Mouse (Mus musculus): Measurements from ENCODE around the gene Tdrd5. TPM values are rescaled to one million over a fixed set of nuclear protein-coding genes. Genes with fewer than 3 reads are reported as not detected.
"Not testable (repeated sequence)": the region's sequence is repeated elsewhere in the genome, so short reads cannot be mapped to it uniquely, and the experiment has no call there.

Gene Tdrd5
- total and polyA plus RNA-seq, 2 experiments from 2014 or later, result 0.93 to 1.3 TPM

GRCm38 (mm10) chr1:156340847-156341246 is 37.4 kb upstream of the Tdrd5 start:
- no peaks in the 10 kb centered on the region for H3K9me3 ChIP-seq (ENCODE audit: low read length)
- ATAC-seq (ENCODE audit: low FRiP score), result no peak
- H3K4me3 ChIP-seq (ENCODE audit: low read depth, low read length), result no peak overlapping the region
- no peak for TF ChIP-seq CTCF (IDR thresholded peaks at IDR 0.05)
- H3K9ac ChIP-seq (replicated peaks; ENCODE audit: low read length, poor library complexity, severe bottlenecking), result no peak overlapping the region
- no peaks in the 10 kb centered on the region for H3K36me3 ChIP-seq (ENCODE audit: insufficient read depth, low read length)
- H3K4me1 ChIP-seq (ENCODE audit: insufficient read depth, low read length), result no peaks in the 10 kb centered on the region
- no peak overlapping the region for H3K4me2 ChIP-seq (ENCODE audit: low read depth, low read length, poor library complexity, severe bottlenecking)
- WGBS, result 81% methylated on average over 4 of the region's 4 CpGs
- no peak overlapping the region for H3K27ac ChIP-seq (ENCODE audit: low read depth, low read length)
- DNase-seq (ENCODE audit: low spot score), result no peak
- no peaks in the 10 kb centered on the region for H3K27me3 ChIP-seq (ENCODE audit: insufficient read depth, low read length)

- WGBS, result 90% methylated on average over 9 of the region's 9 CpGs
Measured at GRCm38 (mm10) chr1:156323126-156323525, 19.7 kb upstream of the Tdrd5 start.

GRCm38 (mm10) chr1:156310630-156311029 is 7.2 kb upstream of the Tdrd5 start, which contains the start of gene Nphs2:
Nphs2 (plus strand) TSS chr1:156310727.
- Histone ChIP-seq H3K4me1 (ENCODE audit: insufficient read depth, low read length) (0 out of 2 replicates have a peak, but pooled peaks cover 2% of the 10 kb centered on the region), H3K27me3 (ENCODE audit: insufficient read depth, low read length) (peaks cover 17% of the 10 kb centered on the region), H3K4me2 (ENCODE audit: low read depth, low read length, poor library complexity, severe bottlenecking) (peak within 1 kb of the TSS; percentile 45), H3K27ac (ENCODE audit: low read depth, low read length) (no peak within 1 kb of the TSS), H3K36me3 (ENCODE audit: insufficient read depth, low read length) (no peaks in the 10 kb centered on the region), H3K9me3 (ENCODE audit: low read length) (no peaks in the 10 kb centered on the region), H3K9ac (replicated peaks; ENCODE audit: low read length, poor library complexity, severe bottlenecking) (no peak within 1 kb of the TSS), H3K4me3 (ENCODE audit: low read depth, low read length) (peak within 1 kb of the TSS; percentile 26)
- 0 out of 2 replicates have a peak, but pooled peaks have one; percentile 10 for TF ChIP-seq CTCF (IDR thresholded peaks at IDR 0.05)
- 5% methylated on average over 29 of the region's 29 CpGs for WGBS
- no peak for ATAC-seq (ENCODE audit: low FRiP score)
- no peak for DNase-seq (ENCODE audit: low spot score)

More at GRCm38 (mm10) chr1:156323126-156323525, 19.7 kb upstream of the Tdrd5 start:
- H3K27me3 ChIP-seq (ENCODE audit: insufficient read depth, low read length), result no peaks in the 10 kb centered on the region
- H3K9me3 ChIP-seq (ENCODE audit: low read length), result no peaks in the 10 kb centered on the region
- no peaks in the 10 kb centered on the region for H3K36me3 ChIP-seq (ENCODE audit: insufficient read depth, low read length)
- DNase-seq (ENCODE audit: low spot score) (no peak), ATAC-seq (ENCODE audit: low FRiP score) (no peak)
- no peak for TF ChIP-seq CTCF (IDR thresholded peaks at IDR 0.05)
- H3K4me2 ChIP-seq (ENCODE audit: low read depth, low read length, poor library complexity, severe bottlenecking), result no peak overlapping the region
- no peak overlapping the region for H3K4me3 ChIP-seq (ENCODE audit: low read depth, low read length)
- no peak overlapping the region for H3K9ac ChIP-seq (replicated peaks; ENCODE audit: low read length, poor library complexity, severe bottlenecking)
- H3K27ac ChIP-seq (ENCODE audit: low read depth, low read length), result no peak overlapping the region
- H3K4me1 ChIP-seq (ENCODE audit: insufficient read depth, low read length), result no peaks in the 10 kb centered on the region

DNA sequence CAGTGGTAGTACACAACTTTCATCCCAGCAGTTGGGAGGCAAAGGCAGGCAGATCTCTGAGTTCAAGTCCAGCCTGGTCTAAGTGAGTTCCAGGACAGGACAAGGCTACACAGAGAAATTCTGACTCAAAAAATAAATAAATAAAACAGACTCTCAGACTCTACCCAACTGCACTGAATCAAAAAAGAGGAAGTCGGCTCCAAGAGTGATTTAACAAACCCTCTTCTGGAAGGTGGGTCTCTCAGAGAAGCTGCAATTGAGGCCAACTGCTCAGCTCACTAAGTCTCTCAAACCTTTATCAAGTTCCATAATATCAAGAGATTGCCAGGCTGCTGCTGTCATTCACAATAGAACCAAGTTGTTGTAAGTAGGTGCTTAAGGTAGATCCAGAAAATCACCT is 5.1 kb upstream of the Tdrd5 start:
- TF ChIP-seq CTCF (IDR thresholded peaks at IDR 0.05), result no peak

DNA sequence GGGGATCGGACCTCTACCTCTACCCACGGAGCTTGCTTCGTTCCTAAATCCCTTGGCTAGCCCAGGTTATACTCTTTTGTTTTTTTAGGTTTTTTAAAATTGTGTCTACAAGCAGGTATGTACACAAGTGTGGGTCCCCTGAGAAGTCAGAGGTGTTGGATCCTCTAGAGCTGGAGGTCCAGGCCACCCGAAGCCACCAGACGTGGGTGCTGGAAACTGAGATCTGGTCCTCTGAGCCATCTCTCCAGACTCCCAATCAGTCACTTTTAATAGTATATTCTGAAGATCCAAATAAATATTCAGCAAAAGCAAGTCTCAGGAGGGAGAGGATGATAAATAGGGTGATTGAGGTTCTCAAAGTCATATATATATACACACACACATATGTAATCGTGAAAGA is 13.4 kb downstream of the Tdrd5 start:
- no peak for DNase-seq (ENCODE audit: low spot score)
- no peak overlapping the region for H3K4me2 ChIP-seq (ENCODE audit: low read depth, low read length, poor library complexity, severe bottlenecking)
- H3K27me3 ChIP-seq (ENCODE audit: insufficient read depth, low read length), result no peaks in the 10 kb centered on the region
- H3K9ac ChIP-seq (replicated peaks; ENCODE audit: low read length, poor library complexity, severe bottlenecking), result no peak overlapping the region
- WGBS, result 95% methylated on average over 6 of the region's 6 CpGs
- no peak overlapping the region for H3K27ac ChIP-seq (ENCODE audit: low read depth, low read length)
- H3K9me3 ChIP-seq (ENCODE audit: low read length), result no peaks in the 10 kb centered on the region
- H3K4me3 ChIP-seq (ENCODE audit: low read depth, low read length), result no peak overlapping the region
- TF ChIP-seq CTCF (IDR thresholded peaks at IDR 0.05), result no peak
- no peak for ATAC-seq (ENCODE audit: low FRiP score)
- no peaks in the 10 kb centered on the region for H3K4me1 ChIP-seq (ENCODE audit: insufficient read depth, low read length)
- no peaks in the 10 kb centered on the region for H3K36me3 ChIP-seq (ENCODE audit: insufficient read depth, low read length)

More for the DNA sequence above, 5.1 kb upstream of the Tdrd5 start:
- WGBS, result 72% methylated on average over 1 of the region's 1 CpGs
- Histone ChIP-seq H3K4me1 (ENCODE audit: insufficient read depth, low read length) (0 out of 2 replicates have a peak, but pooled peaks cover 2% of the 10 kb centered on the region), H3K27me3 (ENCODE audit: insufficient read depth, low read length) (peaks cover 23% of the 10 kb centered on the region), H3K9me3 (ENCODE audit: low read length) (no peaks in the 10 kb centered on the region), H3K36me3 (ENCODE audit: insufficient read depth, low read length) (no peaks in the 10 kb centered on the region), H3K4me2 (ENCODE audit: low read depth, low read length, poor library complexity, severe bottlenecking) (no peak overlapping the region), H3K9ac (replicated peaks; ENCODE audit: low read length, poor library complexity, severe bottlenecking) (no peak overlapping the region), H3K27ac (ENCODE audit: low read depth, low read length) (no peak overlapping the region), H3K4me3 (ENCODE audit: low read depth, low read length) (no peak overlapping the region)
- ATAC-seq (ENCODE audit: low FRiP score), result no peak
- no peak for DNase-seq (ENCODE audit: low spot score)

DNA sequence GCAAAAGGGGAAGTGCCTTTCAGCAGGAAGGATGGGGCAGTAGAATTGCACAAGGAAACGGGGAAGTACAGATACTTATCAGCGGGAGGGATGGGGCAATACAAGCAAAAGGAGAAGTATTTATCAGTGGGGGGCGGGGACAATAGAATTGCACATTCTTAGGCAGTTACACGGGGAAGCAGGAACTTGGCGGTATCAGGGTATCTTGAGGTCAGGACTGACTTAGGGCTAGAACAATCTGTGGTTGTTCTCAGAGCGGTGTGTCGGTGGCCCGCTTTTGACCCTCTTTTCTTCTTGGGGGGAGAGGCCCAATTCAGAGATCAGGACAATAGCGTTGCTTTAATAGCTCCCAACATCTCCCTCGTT is 14.3 kb downstream of the Tdrd5 start:
- H3K4me1 ChIP-seq (ENCODE audit: insufficient read depth, low read length); H3K27me3 ChIP-seq (ENCODE audit: insufficient read depth, low read length); ATAC-seq (ENCODE audit: low FRiP score); H3K9me3 ChIP-seq (ENCODE audit: low read length); H3K4me3 ChIP-seq (ENCODE audit: low read depth, low read length); H3K36me3 ChIP-seq (ENCODE audit: insufficient read depth, low read length); H3K9ac ChIP-seq (replicated peaks; ENCODE audit: low read length, poor library complexity, severe bottlenecking); H3K4me2 ChIP-seq (ENCODE audit: low read depth, low read length, poor library complexity, severe bottlenecking); DNase-seq (ENCODE audit: low spot score); H3K27ac ChIP-seq (ENCODE audit: low read depth, low read length): not testable (repeated sequence)
- 79% methylated on average over 10 of the region's 10 CpGs for WGBS

Measured in midbrain, postnatal 0 days (tissue).